Mouse (Mus musculus) spleen, postnatal 10 days (tissue): ENCODE measurements at regions not wholly inside any gene's neighbourhood (a gene's known extent, or its start where the extent isn't known, plus 50 kb on each side); places are given as distances from the start of the nearest gene placed in this dataset.

Experiments
- DNase-seq, 2 experiments: peaks; one replicate each; pipeline ENCODE4 v3.0.0; 2021 to 2022; ENCODE audit warnings: low spot score in 2 of 2

- DNase-seq = no peak
Measured at GRCm38 (mm10) chr14:80247575-80247974, 263.7 kb downstream of the Olfm4 start.

DNA sequence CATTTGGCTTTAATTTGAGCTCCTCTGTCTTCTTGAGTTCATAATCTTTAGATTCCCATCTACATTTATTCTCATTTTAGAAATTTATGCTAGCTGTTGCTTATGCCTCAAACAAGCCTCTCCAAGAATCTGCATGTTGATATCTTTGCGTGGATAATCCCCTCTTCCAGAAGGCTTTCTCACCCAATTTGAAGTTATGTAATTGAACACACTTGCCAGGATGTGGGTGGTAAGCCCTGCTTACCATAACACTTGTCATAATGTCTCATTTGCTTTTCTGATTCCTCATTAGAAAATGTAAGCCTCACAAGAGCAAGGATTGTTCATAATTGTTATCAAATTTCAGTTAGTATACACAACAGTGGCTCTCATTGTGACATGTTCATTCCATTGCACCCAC lies 266.0 kb downstream of the Olfm4 start:
- no peak for DNase-seq

- DNase-seq = no peak
Measured at GRCm38 (mm10) chr14:80257086-80257485, 273.2 kb downstream of the Olfm4 start.

GRCm38 (mm10) chr14:80263173-80263572 lies 279.3 kb downstream of the Olfm4 start:
- no peak for DNase-seq

- DNase-seq = no peak
Measured at GRCm38 (mm10) chr14:80265081-80265480, 281.2 kb downstream of the Olfm4 start.

DNA sequence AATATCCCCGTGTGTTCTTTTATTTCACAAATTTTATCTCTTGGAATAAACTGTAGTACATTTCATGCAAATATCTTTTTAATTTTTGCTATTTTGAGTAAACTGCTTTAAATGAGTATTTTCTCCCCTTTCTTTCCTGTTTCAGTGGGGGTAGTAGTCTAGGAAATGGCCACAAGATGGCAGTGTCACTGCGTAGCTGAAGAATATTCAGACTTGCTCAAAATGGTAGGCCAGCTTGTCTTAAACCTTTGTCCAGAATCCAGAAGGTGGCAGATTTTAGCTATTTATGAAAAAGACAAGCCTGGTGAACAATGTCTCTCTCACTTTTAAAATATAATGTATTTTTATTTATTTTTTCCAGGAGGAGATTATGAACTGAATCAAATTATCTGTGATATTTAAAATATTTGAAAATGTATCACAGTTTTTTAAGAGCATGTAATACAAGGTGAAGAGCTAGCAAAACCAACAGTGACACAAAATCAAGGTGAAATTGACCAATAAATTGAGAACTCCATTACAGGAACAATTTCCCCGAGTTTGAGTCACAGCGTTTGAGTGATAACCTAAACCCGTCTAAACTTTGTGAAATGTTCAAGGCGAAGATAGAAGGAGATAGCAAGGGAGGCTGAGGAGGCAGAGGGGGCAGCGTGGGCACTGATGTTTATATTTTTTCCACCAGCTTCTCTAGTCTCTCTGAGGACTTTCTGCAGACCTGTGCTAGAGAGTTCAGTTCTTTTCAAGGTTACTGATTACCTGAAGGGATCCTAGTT lies 285.5 kb downstream of the Olfm4 start:
- peak in 1 of 2 experiments; percentile 16 for DNase-seq

DNA sequence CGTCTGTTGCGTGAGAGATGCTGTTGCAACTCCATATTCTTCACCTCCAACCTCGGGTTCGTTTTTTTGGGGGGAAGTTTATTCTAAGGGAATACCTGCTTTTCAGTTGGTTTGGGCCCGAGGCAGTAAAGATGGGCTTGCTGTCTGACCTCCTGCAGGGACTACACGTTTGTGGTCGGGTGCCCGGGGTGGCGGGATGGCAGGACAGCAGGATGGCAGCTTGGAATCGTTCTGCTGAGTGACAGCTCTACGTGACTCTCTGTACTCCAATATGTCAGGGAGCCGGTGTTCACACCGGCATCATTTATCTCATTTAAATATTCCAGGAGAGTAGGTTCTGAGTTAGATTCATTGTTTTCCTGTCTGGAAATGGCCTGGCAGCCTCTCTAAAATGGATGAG lies 286.2 kb downstream of the Olfm4 start:
- DNase-seq = no peak

- DNase-seq = no peak
Measured at GRCm38 (mm10) chr14:80280188-80280587, 296.3 kb downstream of the Olfm4 start.

DNA sequence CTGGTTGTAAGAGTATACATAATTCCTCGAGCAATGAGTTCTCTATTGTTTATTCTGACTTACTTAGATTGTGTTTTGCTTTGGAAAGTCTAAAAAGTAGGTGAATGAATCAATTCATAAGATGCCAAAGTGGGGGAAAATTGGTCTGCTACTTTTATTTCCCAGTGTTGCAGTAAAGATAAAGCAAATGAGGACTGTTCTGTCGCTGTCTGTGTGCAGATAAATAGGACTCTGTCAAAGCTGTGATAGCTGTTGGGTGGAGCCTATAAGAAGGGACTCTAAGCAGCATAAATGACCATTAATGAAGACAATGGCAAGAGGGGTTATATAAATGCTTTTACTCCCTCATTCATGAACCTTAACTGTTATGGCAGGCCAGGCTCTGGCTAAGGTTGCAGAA lies 299.8 kb downstream of the Olfm4 start:
- no peak for DNase-seq

DNA sequence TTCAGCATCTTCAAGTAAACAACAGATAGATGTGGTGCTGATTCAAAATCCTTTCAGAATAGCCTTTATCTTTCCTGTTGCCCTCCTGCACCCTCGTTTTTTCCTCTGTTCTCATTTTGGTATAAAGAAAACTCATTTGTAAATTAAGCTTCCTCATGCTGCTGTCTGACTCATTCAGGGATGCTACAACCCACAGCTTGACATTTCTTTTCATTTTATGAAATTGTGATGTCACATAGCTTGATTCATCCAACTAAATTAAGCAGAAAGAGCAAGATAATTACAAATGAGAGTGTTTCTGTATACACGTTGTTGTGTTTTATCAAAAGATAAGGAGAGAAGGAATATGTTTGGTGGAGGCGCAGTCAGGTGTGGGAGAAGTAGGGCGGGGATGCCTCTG lies 307.5 kb downstream of the Olfm4 start:
- DNase-seq = no peak

DNA sequence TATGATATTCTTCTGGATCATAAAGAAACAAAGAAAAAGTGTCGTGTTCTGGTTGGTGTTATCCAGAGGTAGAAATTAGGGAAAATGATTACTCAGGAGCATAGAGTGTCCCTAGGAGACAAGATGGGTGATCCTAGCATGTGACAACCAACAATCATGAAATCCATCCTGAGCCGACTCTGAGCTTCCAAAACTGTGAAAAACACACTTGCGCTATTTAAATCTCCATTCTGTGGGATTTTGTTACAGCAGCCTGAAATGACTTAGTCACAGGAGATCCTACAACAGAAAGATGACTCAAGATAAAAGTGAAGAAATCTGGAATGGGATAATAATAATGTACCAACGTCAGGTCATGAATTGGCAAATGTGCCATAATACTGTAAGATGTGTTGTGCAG lies 309.5 kb downstream of the Olfm4 start:
- DNase-seq = no peak

DNA sequence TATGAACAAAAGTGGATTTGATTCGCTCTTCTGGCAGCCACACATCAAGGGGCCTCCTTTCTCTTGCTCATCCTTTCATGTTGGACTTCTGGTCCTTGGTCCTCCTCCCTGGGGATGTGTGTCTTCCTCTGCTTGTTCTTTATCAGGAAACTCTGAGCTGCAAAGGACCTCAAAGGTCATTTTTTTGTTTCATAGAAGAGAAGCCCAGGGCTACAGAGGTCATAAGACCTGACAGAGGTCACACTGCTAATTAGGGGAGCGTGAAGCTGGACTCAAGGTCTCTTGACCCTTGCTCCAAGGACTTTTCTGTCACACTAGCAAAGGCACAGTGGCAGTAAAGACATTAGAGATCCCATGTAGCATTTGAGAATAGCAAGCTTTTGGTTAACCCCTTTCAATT lies 345.8 kb downstream of the Olfm4 start:
- DNase-seq = no peak

GRCm38 (mm10) chr14:80362024-80362622 lies 378.2 kb downstream of the Olfm4 start:
- no peak for DNase-seq

GRCm38 (mm10) chr14:80369448-80370153 lies 385.7 kb downstream of the Olfm4 start:
- DNase-seq = no peak

DNA sequence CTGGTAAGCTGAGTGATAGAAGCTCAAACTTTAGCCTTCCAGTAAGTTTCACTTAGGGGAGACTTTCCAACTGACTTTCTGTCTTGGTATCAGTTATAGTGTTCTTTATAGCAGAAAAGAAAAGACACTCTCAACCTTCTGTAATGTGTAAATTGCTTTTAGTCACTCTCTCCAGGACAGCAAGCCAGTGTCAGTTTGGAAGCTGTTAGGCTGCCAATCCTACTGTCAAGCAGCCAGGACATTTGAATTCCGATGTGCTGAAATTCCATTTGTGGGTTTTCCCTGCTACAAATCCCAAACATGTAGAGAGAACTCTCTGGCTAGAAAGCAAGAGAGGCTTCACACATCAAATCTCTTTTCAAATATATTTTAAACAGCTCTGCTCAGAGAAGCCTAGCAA lies 390.4 kb downstream of the Olfm4 start:
- DNase-seq = no peak

DNA sequence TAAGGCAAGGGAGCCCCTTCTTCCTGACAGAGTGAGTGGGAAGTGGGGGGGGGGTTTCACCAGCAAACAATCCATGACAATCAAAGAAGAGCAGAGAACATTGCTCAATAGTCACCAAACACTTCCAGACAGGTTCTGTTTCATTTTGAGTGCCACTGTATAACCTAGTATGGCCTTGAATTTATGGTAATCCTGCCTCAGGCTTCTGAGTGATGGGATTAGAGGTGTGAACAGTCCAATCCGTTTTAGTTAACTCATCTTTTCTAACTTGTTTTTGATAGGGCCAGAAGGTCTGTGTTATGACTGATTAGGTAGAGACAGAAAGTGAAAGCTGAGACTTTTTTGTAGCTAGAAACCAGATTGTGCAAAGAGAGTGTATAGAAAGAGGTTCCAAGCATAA lies 393.2 kb downstream of the Olfm4 start:
- no peak for DNase-seq

DNA sequence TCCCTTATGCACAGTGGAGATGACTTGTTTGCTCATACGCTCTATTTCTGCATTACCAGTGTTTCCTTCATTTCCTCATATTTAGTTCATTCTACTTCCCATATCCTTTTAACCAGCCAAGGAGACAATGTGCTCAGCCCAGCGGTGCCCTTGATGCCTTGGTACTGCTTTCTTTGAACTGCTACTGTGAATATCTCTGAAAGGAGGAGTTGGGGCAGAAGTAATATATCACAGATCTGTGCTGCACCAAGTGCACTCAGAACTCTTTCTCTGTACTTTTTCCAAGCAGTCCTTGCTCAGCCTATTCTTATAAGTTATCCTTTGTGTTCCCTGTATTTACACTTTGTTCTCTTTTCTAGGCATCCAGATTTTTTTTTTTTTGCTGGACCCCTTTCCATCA lies 407.5 kb downstream of the Olfm4 start:
- no peak for DNase-seq

DNA sequence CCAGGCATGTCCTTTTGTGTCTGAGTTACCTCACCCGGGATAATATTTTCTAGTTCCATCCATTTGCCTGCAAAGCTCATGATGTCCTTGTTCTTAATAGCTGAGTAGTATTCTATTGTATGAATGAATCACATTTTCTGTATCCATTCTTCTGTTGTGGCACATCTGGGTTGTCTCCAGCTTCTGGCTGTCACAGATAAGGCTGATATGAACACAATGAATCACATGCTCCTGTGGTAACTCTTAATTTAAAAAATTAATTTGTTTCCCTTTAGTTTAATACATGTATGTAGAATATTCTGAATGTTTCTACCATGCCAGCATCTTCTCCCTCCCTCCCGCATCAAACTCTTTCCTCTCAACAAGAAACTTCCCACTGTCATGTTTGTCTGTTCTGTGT lies 424.4 kb downstream of the Olfm4 start:
- DNase-seq = no peak

GRCm38 (mm10) chr14:80418810-80419325 lies 435.0 kb downstream of the Olfm4 start:
- no peak for DNase-seq

GRCm38 (mm10) chr14:80443820-80444219 lies 459.9 kb downstream of the Olfm4 start:
- DNase-seq = no peak

- no peak for DNase-seq
Measured at GRCm38 (mm10) chr14:80471470-80471869, 487.6 kb downstream of the Olfm4 start.

GRCm38 (mm10) chr14:80479918-80480317 lies 496.0 kb downstream of the Olfm4 start:
- no peak for DNase-seq

DNA sequence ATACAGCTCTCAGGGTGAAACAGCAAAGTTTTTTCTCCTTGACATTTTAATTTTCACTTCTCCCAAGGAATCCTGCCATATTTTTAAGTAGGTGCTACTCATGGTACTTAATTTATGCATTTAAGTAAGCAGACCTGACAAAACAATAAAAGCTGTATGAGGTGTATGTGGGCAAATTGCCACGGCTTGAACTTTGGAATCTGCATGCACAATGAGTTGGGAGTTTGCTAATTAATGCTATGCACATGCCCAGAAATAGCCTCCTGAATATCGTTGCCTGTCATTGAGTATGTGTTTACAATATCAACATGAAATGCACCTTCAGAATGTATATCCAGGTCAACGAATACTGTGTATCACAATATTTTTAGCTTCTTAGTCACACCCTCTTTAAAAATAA lies 498.9 kb downstream of the Olfm4 start:
- no peak for DNase-seq
